Mouse (Mus musculus): ENCODE results near the gene Fli1.
A peak's percentile ranks its signal among the peaks of the same experiment; 100 is the strongest.

The Fli1 gene

DNA sequence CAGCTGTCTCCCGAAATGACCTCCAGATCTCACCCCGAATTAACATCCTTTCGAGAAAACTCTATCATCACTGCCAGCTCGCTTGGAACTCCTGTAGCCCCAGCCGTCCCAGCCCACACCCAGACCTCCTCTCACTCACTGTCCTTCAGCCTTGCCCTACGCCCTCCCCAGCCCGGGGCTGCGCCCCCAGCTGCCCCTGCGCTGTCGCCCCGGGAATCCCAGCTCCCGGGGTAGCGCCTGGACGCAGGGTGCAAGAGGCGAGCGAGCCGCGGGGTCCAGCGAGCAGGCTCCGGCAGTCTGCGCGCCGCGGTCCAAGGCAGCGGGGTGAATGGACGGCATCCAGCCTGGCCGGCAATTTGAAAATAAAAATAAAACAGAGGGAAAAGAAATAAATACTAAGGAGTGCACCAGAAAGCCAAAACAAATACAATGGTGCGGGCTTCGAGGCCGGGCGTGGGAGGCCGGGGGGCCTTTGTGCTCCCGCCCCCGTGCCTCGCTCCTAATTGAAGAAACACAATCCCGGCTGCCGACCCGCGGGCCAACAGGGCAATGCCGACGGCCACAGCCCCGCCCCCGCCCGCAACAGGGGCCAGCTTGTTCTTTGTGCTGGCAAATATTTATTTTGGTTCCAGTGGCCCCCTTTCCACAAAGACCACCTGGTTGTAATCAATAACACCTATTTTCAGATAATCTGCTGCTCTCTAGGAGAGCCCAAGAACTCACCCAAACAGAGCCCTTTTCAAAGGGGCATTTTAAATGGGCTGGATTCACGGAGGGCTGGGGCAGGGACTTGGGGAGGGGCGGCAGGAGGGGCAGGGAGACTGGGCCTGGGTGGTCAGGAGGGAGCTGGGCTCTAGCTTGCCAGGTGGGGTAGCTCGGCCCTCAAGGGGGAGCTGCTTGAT is 133.3 kb downstream of the Fli1 start:
- DNase-seq (ENCODE audit: low read depth, low spot score): no peak

DNA sequence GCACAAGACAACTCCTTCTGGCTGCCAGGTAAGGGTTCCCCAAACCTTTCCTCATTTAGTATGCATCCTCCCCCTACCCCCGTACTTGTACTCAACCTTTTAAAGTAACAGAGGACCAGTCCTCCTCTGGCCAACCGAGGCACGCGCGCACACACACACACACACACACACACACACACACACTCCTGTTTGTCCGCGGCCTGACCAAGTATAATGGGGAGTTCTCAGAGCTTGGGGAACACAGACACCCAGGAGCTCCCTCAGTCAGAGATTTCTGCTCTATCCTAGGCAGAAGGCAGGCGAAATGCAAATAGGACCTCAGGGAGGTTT is 134.0 kb downstream of the Fli1 start:
- no peak for DNase-seq (ENCODE audit: low read depth, low spot score)

DNA sequence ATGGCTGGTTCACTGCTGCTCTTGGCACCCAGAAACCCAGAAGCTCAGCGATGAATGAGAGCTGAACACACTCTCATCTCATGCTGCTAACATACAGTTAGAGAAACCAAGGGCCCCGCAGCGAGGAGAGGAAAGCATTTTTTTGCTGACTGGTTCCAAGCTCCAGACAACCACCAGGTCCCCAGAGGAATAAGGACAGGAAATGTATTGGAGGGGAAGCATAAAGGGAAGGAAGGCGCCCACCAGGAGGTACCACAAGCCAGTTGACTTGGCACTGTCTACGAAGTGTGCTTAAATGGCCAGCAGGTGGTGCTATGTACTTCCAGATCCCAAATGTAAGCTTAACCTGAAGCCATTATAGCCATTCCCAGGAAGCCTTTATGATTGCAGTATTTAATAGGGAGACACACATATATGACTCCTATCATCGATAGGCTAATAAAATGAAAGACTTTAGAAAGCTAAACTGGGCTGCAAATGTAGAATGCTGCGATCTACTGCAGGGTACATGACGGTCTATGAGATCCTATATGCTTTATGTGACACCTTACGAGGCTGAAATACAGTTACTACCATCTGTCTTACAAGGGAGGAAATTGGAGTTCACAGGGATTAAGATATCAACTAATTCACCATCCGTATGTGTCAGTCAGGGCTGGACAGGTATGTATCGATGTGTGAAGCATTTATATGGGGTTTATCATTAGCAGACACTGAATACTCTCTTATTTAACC is 137.3 kb downstream of the Fli1 start:
- peak; percentile 79 for DNase-seq (ENCODE audit: low read depth, low spot score)

GRCm38 (mm10) chr9:32400662-32401161 is 141.9 kb downstream of the Fli1 start:
- DNase-seq (ENCODE audit: low read depth, low spot score): peak; percentile 16

- no peak for DNase-seq (ENCODE audit: low read depth, low spot score)
Observed at GRCm38 (mm10) chr9:32400212-32400611, 142.4 kb downstream of the Fli1 start.

GRCm38 (mm10) chr9:32394761-32395161 is 147.9 kb downstream of the Fli1 start:
- DNase-seq (ENCODE audit: low read depth, low spot score): no peak

DNA sequence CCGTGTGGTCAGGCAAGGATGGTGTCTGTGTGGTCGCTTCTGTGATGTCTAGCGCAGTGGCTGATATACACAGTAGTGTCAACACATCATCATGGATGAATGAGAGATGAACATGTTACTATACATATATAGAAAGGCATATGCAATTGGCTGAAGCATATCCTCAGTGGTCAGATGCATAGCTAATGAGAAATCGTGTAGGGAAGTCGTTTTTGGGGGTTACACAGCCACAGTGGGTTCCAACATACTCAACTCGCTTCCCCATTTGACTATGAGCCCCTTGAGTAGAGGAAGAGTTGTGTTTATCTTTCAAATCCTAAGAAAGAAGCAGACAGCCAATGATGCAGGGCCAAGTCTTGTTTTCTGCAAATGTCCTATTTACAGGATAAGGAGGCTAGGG is 149.9 kb downstream of the Fli1 start:
- no peak for DNase-seq (ENCODE audit: low read depth, low spot score)

DNA sequence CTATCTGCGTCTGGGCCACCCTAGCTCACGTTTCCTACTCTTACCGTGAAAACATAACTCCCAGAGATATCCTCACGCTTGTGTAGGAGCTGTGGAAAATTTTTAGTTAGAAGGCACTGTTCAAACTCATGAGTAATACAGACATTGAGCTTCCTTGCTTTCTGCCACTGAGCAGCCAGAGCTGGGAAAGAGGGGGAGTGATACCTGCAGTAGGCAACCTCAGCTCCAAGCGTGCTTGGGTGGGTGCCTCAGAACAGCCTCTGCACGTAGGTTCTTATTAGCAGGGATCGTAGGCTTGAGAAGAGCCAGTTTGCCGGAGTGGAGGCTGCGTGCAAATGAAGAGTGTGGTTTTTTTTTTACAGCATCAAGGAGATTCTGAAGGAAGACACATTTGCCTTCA is 151.0 kb downstream of the Fli1 start:
- no peak for DNase-seq (ENCODE audit: low read depth, low spot score)

- no peak for DNase-seq (ENCODE audit: low read depth, low spot score)
Observed at GRCm38 (mm10) chr9:32391092-32391491, 151.6 kb downstream of the Fli1 start.

DNA sequence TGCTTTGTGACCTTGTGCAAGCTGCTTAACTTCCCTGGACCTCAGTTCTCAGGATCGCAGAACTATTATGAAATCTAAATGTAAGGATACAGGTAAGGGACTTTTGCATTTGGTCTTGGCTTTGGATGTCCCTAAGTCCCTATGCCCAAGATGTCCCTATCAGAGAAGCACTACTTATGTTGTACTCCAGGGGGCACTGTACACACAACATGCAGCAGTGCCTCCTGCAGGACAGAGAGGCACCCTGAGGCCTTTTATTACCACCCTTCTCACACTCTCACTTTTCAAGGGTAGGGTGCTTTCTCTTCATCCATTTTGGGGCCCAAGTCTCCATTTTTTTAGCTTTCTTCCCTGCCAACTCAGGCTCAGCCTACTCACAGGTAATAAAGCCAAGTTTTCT is 154.5 kb downstream of the Fli1 start:
- DNase-seq (ENCODE audit: low read depth, low spot score): peak; percentile 27

- no peak for DNase-seq (ENCODE audit: low read depth, low spot score)
Observed at GRCm38 (mm10) chr9:32384906-32385305, 157.8 kb downstream of the Fli1 start.

- no peak for DNase-seq (ENCODE audit: low read depth, low spot score)
Observed at GRCm38 (mm10) chr9:32376863-32377590, 165.6 kb downstream of the Fli1 start.

DNA sequence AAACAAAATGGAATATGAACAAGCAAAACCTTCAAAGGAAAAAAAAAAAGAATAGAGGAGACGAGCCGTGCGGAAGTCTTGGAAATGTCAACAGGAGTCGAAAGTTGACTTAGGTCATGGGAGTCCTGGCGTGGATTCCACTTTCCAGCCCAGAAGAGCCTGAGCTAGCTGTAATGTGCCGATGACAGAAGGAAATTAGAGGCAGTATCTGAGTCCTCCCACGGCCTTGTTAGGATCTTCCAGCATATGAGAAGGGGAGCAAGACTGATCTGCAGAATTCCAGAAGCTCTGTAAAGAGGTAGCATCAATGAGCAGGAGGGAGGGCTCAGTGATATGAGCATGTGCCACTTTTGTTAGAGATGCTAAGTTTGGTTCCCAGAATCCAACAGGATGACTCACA is 166.6 kb downstream of the Fli1 start:
- DNase-seq (ENCODE audit: low read depth, low spot score): no peak

GRCm38 (mm10) chr9:32373656-32374055 is 169.0 kb downstream of the Fli1 start:
- DNase-seq (ENCODE audit: low read depth, low spot score): no peak

All from 3T3-L1 (cell line).